38 mouse cellular contexts compared by ENCODE assay signal in the genomic region with DNA sequence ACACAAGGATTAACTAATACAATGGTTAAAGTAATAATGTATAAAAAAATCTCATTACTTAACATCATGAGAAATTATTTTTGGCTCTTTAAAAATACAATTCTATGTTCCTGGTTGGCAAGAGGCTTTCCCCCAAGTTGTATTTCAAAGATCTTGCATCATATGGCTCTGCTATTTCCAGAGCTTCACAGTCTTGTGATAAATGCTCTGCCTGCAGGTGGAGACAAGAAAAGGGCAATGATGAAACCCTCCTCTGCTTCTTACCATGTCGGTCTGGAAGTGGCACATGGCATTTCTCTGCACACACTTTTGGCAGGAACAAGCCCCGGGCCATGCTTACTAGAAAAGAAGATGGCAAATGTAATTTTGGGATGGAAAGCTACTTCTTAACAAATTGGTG. TPM values are rescaled to one million over a fixed set of nuclear protein-coding genes. Genes with fewer than 3 reads are reported as not detected.
DNase-seq lines count a peak whose midpoint lies in the region; ATAC-seq and TF ChIP-seq lines count a peak whose summit lies in the region.
"Had no signal": no experiment of that assay in that cellular context is flagged by ENCODE, and none has a peak within 500 bp of the region (broad histone marks: within the 10 kb centered on the region; RNA-seq: fewer than 3 reads in every experiment).

No protein-coding gene starts in this region.

- WGBS in midbrain, embryonic 11.5 days, result 87% methylated on average over 2 of the region's 2 CpGs

- H3K36me3 ChIP-seq in MEL (ENCODE audit: control insufficient read depth in 1 of 2, insufficient read depth in 2 of 2, low read length in 2 of 2), result no peaks in the 10 kb centered on the region
- H3K36me3 ChIP-seq in midbrain, embryonic 11.5 days (ENCODE audit: control insufficient read depth, insufficient read depth, low read length), result no peaks in the 10 kb centered on the region
- H3K36me3 ChIP-seq: embryonic facial prominence, embryonic 10.5 days; embryonic facial prominence, embryonic 13.5 days; forebrain, embryonic 10.5 days; heart, embryonic 10.5 days; heart, embryonic 13.5 days; hindbrain, embryonic 12.5 days; hindbrain, embryonic 15.5 days had no signal

- TF ChIP-seq EP300 in MEL (IDR thresholded peaks at IDR 0.05; ENCODE audit: low read depth in 1 of 2, low read length in 2 of 2), result no peak

- H3K4me2 ChIP-seq in midbrain, embryonic 11.5 days, result no peak overlapping the region
- H3K4me2 ChIP-seq: embryonic facial prominence, embryonic 13.5 days; heart, embryonic 13.5 days; hindbrain, embryonic 12.5 days; hindbrain, embryonic 15.5 days had no signal

- no peaks in the 10 kb centered on the region for H3K79me2 ChIP-seq in MEL (ENCODE audit: control insufficient read depth, insufficient read depth, low read length, poor library complexity)

- H3K9me3 ChIP-seq in MEL (replicated peaks; ENCODE audit: insufficient read depth, low read length), result no peaks in the 10 kb centered on the region
- H3K9me3 ChIP-seq in midbrain, embryonic 11.5 days (ENCODE audit: control insufficient read depth, low read length), result no peaks in the 10 kb centered on the region
- H3K9me3 ChIP-seq: embryonic facial prominence, embryonic 10.5 days; embryonic facial prominence, embryonic 13.5 days; forebrain, embryonic 10.5 days; heart, embryonic 10.5 days; heart, embryonic 13.5 days; hindbrain, embryonic 12.5 days; hindbrain, embryonic 15.5 days had no signal

- TF ChIP-seq POLR2A in MEL (IDR thresholded peaks at IDR 0.05; ENCODE audit: control insufficient read depth in 1 of 2, insufficient read depth in 1 of 2, low read depth in 1 of 2, low read length in 2 of 2, poor library complexity in 1 of 2), result no peak

- no peak for ATAC-seq in midbrain, embryonic 11.5 days (ENCODE audit: low FRiP score)
- ATAC-seq: CD4-positive, CD25-positive, alpha-beta regulatory T cell, adult 4 months; forebrain, embryonic 14.5 days; forebrain, postnatal 0 days; Patski had no signal

- no peaks in the 10 kb centered on the region for H3K27me3 ChIP-seq in MEL (ENCODE audit: control insufficient read depth in 1 of 2, insufficient read depth in 2 of 2, low read length in 2 of 2)
- no peaks in the 10 kb centered on the region for H3K27me3 ChIP-seq in midbrain, embryonic 11.5 days (ENCODE audit: control insufficient read depth, insufficient read depth, low read length)
- H3K27me3 ChIP-seq: embryonic facial prominence, embryonic 13.5 days; heart, embryonic 13.5 days; hindbrain, embryonic 12.5 days; hindbrain, embryonic 15.5 days; Patski had no signal

- no peak for TF ChIP-seq CTCF in MEL (IDR thresholded peaks at IDR 0.05 in 2 of 3, conservative IDR thresholded peaks at IDR 0.05 in 1 of 3; ENCODE audit: control insufficient read depth in 1 of 3, insufficient read depth in 1 of 3, low read depth in 2 of 3, low read length in 3 of 3, poor library complexity in 1 of 3, severe bottlenecking in 1 of 3)

- no peak overlapping the region for H3K9ac ChIP-seq in MEL (ENCODE audit: control insufficient read depth, low read depth, low read length, poor library complexity, severe bottlenecking)
- no peak overlapping the region for H3K9ac ChIP-seq in midbrain, embryonic 11.5 days (ENCODE audit: low read length)
- H3K9ac ChIP-seq: embryonic facial prominence, embryonic 13.5 days; forebrain, postnatal 0 days; heart, embryonic 13.5 days; hindbrain, embryonic 12.5 days; hindbrain, embryonic 15.5 days had no signal

- no peak overlapping the region for H3K27ac ChIP-seq in MEL (ENCODE audit: control insufficient read depth, low read depth, low read length)
- no peak overlapping the region for H3K27ac ChIP-seq in midbrain, embryonic 11.5 days (ENCODE audit: low read depth, low read length)
- H3K27ac ChIP-seq: embryonic facial prominence, embryonic 10.5 days; embryonic facial prominence, embryonic 13.5 days; forebrain, embryonic 10.5 days; gastrocnemius, adult 2 months; heart, embryonic 10.5 days; heart, embryonic 13.5 days; hindbrain, embryonic 12.5 days; hindbrain, embryonic 15.5 days had no signal

- H3K4me3 ChIP-seq in MEL (ENCODE audit: control insufficient read depth in 1 of 2, insufficient read depth in 1 of 2, low read depth in 2 of 2, low read length in 2 of 2), result no peak overlapping the region
- H3K4me3 ChIP-seq in midbrain, embryonic 11.5 days (ENCODE audit: low read depth, low read length), result no peak overlapping the region
- H3K4me3 ChIP-seq: embryonic facial prominence, embryonic 10.5 days; embryonic facial prominence, embryonic 13.5 days; erythroblast, embryonic 14.5 days; forebrain, embryonic 10.5 days; gastrocnemius, adult 2 months; heart, embryonic 10.5 days; heart, embryonic 13.5 days; hindbrain, embryonic 12.5 days; hindbrain, embryonic 15.5 days had no signal

- no peaks in the 10 kb centered on the region; a peak in 1 of 4 replicates for H3K4me1 ChIP-seq in MEL (ENCODE audit: control insufficient read depth in 1 of 2, insufficient read depth in 2 of 2, low read length in 2 of 2)
- H3K4me1 ChIP-seq in midbrain, embryonic 11.5 days (ENCODE audit: control insufficient read depth, insufficient read depth, low read length), result no peaks in the 10 kb centered on the region
- H3K4me1 ChIP-seq: embryonic facial prominence, embryonic 10.5 days; embryonic facial prominence, embryonic 13.5 days; forebrain, embryonic 10.5 days; heart, embryonic 10.5 days; heart, embryonic 13.5 days; hindbrain, embryonic 12.5 days; hindbrain, embryonic 15.5 days had no signal

- no peak for TF ChIP-seq RAD21 in MEL (IDR thresholded peaks at IDR 0.05; ENCODE audit: low read depth, low read length)

- peak; percentile 4 to 6 for DNase-seq in right cerebral cortex, adult 2 months (ENCODE audit: low spot score in 2 of 2)
- no peak for DNase-seq in right cerebral cortex, postnatal 4 days
- DNase-seq in MEL (ENCODE audit: low read depth, low spot score), result peak; percentile 1
- peak; percentile 90 for DNase-seq in fat pad, adult 2 months (ENCODE audit: extremely low read depth, low read depth, low spot score)
- peak; percentile 9 for DNase-seq in telencephalon, adult 2 months (ENCODE audit: low read depth, low spot score)
- DNase-seq in midbrain, embryonic 11.5 days (ENCODE audit: low spot score, missing footprints), result no peak
- no peak for DNase-seq in heart, adult 8-10 months (ENCODE audit: low spot score)
- DNase-seq: adrenal gland, postnatal 10 days; adrenal gland, postnatal 36 days; cerebellum, adult 11 months; cerebellum, adult 2 months; cerebellum, adult 9-11 months; cerebellum, postnatal 25 days; forebrain, postnatal 0 days; gastrocnemius, adult 2 months; gastrocnemius, postnatal 14 days; heart, adult 18-20 months had no signal

TF ChIP-seq in MEL, 35 proteins besides CTCF, POLR2A, EP300 and RAD21:
- TF ChIP-seq HCFC1 (IDR thresholded peaks at IDR 0.05; ENCODE audit: low read depth, low read length) (no peak), MXI1 (IDR thresholded peaks at IDR 0.05; ENCODE audit: low read depth, low read length) (no peak), ELF1 (IDR thresholded peaks at IDR 0.05; ENCODE audit: low read depth, low read length) (no peak), USF1 (IDR thresholded peaks at IDR 0.05; ENCODE audit: low read depth, low read length) (no peak), SIN3A (IDR thresholded peaks at IDR 0.05; ENCODE audit: low read length) (no peak), CHD2 (IDR thresholded peaks at IDR 0.05; ENCODE audit: low read length) (no peak), ZKSCAN1 (IDR thresholded peaks at IDR 0.05; ENCODE audit: low read depth, low read length) (no peak), MAFK (IDR thresholded peaks at IDR 0.05; ENCODE audit: borderline replicate concordance, low read depth, low read length) (no peak), SMC3 (IDR thresholded peaks at IDR 0.05; ENCODE audit: low read depth, low read length) (no peak), BHLHE40 (IDR thresholded peaks at IDR 0.05; ENCODE audit: borderline replicate concordance, low read depth, low read length) (no peak), ZC3H11A (IDR thresholded peaks at IDR 0.05; ENCODE audit: low read depth, low read length) (no peak)

RNA-seq across cellular contexts. Expression of gene Apcs, which starts 23.6 kb away (rescaled TPM):
- not detected in 2 replicates for total RNA-seq in MEL (2012; rRNA removed)
- not detected for polyA plus RNA-seq in MEL (2012; ENCODE audit: insufficient read depth in 1 of 2, insufficient read length in 2 of 2, low read depth in 1 of 2, low replicate concordance in 2 of 2, missing spikeins in 1 of 2)
- not detected in 2 replicates for polyA plus RNA-seq in midbrain, embryonic 11.5 days (2014; fragmentation: Nextera tagmentation; extraction: Ambion mirVana)
- total RNA-seq in heart, adult 8-10 months (2022), result not detected
- total RNA-seq: adrenal gland, adult 18-20 months; adrenal gland, postnatal 36 days; common myeloid progenitor, adult 5-6 weeks; ES-E14; forebrain, postnatal 0 days; gastrocnemius, adult 2 months; gastrocnemius, postnatal 14 days; heart, adult 18-20 months; heart, postnatal 25 days; hematopoietic stem cell, adult 5-6 weeks had no signal
- polyA plus RNA-seq: C2C12; CD4-positive, CD25-positive, alpha-beta regulatory T cell, adult 4 months; cerebellum, adult 2 months; embryonic facial prominence, embryonic 10.5 days; embryonic facial prominence, embryonic 13.5 days; erythroblast, embryonic 14.5 days; forebrain, embryonic 10.5 days; forebrain, embryonic 14.5 days; forebrain, postnatal 0 days; frontal cortex, adult 2 months; heart, embryonic 13.5 days; heart, embryonic 16.5 days; hindbrain, embryonic 12.5 days; hindbrain, embryonic 15.5 days; Patski had no signal

RNA-seq across cellular contexts. Expression of gene Olfr16, which starts 31.8 kb away (rescaled TPM):
- not detected in 2 replicates for total RNA-seq in MEL (2012; rRNA removed)
- not detected for polyA plus RNA-seq in MEL (2012; ENCODE audit: insufficient read depth in 1 of 2, insufficient read length in 2 of 2, low read depth in 1 of 2, low replicate concordance in 2 of 2, missing spikeins in 1 of 2)
- polyA plus RNA-seq in midbrain, embryonic 11.5 days (2014; fragmentation: Nextera tagmentation; extraction: Ambion mirVana), result not detected in 2 replicates
- not detected for total RNA-seq in heart, adult 8-10 months (2022)
- total RNA-seq: adrenal gland, adult 18-20 months; adrenal gland, postnatal 10 days; adrenal gland, postnatal 36 days; common myeloid progenitor, adult 5-6 weeks; ES-E14; forebrain, postnatal 0 days; gastrocnemius, adult 2 months; gastrocnemius, postnatal 14 days; gastrocnemius, postnatal 4 days; heart, adult 18-20 months; heart, postnatal 25 days; hematopoietic stem cell, adult 5-6 weeks had no signal
- polyA plus RNA-seq: C2C12; CD4-positive, CD25-positive, alpha-beta regulatory T cell, adult 4 months; cerebellum, adult 2 months; embryonic facial prominence, embryonic 10.5 days; embryonic facial prominence, embryonic 13.5 days; erythroblast, embryonic 14.5 days; forebrain, embryonic 10.5 days; forebrain, embryonic 14.5 days; forebrain, postnatal 0 days; frontal cortex, adult 2 months; heart, embryonic 10.5 days; heart, embryonic 13.5 days; heart, embryonic 16.5 days; hindbrain, embryonic 12.5 days; hindbrain, embryonic 15.5 days; intestine, embryonic 14.5 days; Patski had no signal

Comparison
In these comparisons a context has a peak if more than half of its experiments do, and no peak if none do; other contexts are left out.
1. DNase-seq: peak in right cerebral cortex, adult 2 months (2 of 2), MEL (single experiment), fat pad, adult 2 months (single experiment) and telencephalon, adult 2 months (single experiment); none in right cerebral cortex, postnatal 4 days (single experiment), midbrain, embryonic 11.5 days (single experiment) and heart, adult 8-10 months (single experiment).